Mouse (Mus musculus) megakaryocyte-erythroid progenitor cell, adult 5-6 weeks (primary cell): ENCODE measurements around the gene Olfr385. TPM values are rescaled to one million over a fixed set of nuclear protein-coding genes. Genes with fewer than 3 reads are reported as not detected.
"Not testable (repeated sequence)": the region's sequence is repeated elsewhere in the genome, so short reads cannot be mapped to it uniquely, and the experiment has no call there.

ENCODE experiments used
- ATAC-seq: replicated peaks from 2 replicates; pipeline ENCODE4 v1.8.0; 2016; ENCODE audit warnings: mild to moderate bottlenecking, inconsistent platforms; ENCODE audit not compliant: severe bottlenecking, poor library complexity, low FRiP score, low TSS enrichment
- total RNA-seq, 2 experiments: library from RNA; stranded (forward) in 1 of 2; stranded (reverse) in 1 of 2; fragments of 200-1000, 215-1000 nt in 1 of 2; fragments of >200 nt in 1 of 2; fragmentation: Nextera tagmentation in 1 of 2; gene quantifications; 2 replicates each; pipeline ENCODE4 v1.2.3; 2014 to 2017

Olfr385 gene
- total RNA-seq (2014; fragmentation: Nextera tagmentation) (not detected in 2 replicates), total RNA-seq (2017) (not detected in 2 replicates)

DNA sequence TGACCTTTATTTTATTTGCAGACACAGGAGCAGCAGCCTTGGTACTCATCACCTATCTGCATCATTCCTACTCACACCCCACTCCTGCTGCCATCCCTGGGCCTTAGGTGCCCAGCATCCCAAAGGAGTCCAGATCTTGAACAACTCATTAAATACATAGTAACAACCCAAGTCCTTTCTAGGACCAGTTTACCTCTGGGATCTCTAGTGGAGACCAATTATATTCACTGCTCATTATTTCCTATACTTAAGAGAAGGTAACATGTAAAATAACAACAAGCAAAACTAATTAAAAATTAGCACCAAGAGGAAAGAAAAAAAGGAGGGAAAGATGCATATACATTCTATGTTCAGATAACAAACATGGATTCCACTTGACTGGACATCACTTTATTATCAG, at the start of gene Olfr385:
Gene Olfr385 (minus strand): TSS at position 101 of the 400 bp plus-strand sequence.
- ATAC-seq, result no peak

GRCm38 (mm10) chr11:73598294-73598693, 5.5 kb upstream of the Olfr385 start, which contains the start of gene Olfr384:
TSS of gene Olfr384 (plus strand) at chr11:73598594.
- no peak for ATAC-seq

- ATAC-seq, result not testable (repeated sequence)
These were observed 9.6 kb downstream of the Olfr385 start for GRCm38 (mm10) chr11:73583188-73583587.

DNA sequence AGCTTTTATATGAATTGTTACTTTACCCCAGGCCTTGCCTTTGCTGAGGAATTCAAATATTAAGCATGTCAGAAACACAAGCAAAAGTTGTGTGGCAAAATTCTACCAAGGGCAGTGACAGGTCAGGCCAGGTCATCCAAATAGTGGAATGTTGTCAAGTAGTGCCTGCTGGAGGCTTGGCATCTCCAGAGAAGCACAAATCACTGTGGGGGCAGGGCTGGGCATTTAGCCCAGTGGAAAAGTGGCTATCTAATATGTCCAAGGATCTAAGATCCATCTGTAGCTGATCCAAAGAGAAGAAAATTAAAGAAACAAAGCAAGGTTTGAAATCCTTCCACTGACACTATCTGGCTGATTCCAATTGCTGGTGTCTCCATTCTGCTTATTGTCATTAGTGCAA, 12.9 kb downstream of the Olfr385 start:
- ATAC-seq, result no peak

Other genes starting within 250 kb of the Olfr385 start
- not detected in 2 replicates for gene Olfr20, start 242.2 kb downstream of the Olfr385 start, total RNA-seq (2014; fragmentation: Nextera tagmentation)
- not detected in 2 replicates for gene Olfr20, start 242.2 kb downstream of the Olfr385 start, total RNA-seq (2017)
- not detected in 2 replicates for gene Olfr376, start 221.8 kb downstream of the Olfr385 start, total RNA-seq (2014; fragmentation: Nextera tagmentation)
- not detected in 2 replicates for gene Olfr376, start 221.8 kb downstream of the Olfr385 start, total RNA-seq (2017)
- gene Olfr1, start 193.4 kb downstream of the Olfr385 start, total RNA-seq (2014; fragmentation: Nextera tagmentation), result not detected in 2 replicates
- not detected in 2 replicates for gene Olfr1, start 193.4 kb downstream of the Olfr385 start, total RNA-seq (2017)
- not detected in 2 replicates for gene Olfr378, start 164.5 kb downstream of the Olfr385 start, total RNA-seq (2014; fragmentation: Nextera tagmentation)
- gene Olfr378, start 164.5 kb downstream of the Olfr385 start, total RNA-seq (2017), result not detected in 2 replicates
- not detected in 2 replicates for gene Olfr380, start 135.5 kb downstream of the Olfr385 start, total RNA-seq (2014; fragmentation: Nextera tagmentation)
- gene Olfr380, start 135.5 kb downstream of the Olfr385 start, total RNA-seq (2017), result not detected in 2 replicates
- not detected in 2 replicates for gene Olfr381, start 101.4 kb downstream of the Olfr385 start, total RNA-seq (2014; fragmentation: Nextera tagmentation)
- gene Olfr381, start 101.4 kb downstream of the Olfr385 start, total RNA-seq (2017), result not detected in 2 replicates
- gene Olfr382, start 75.8 kb downstream of the Olfr385 start, total RNA-seq (2014; fragmentation: Nextera tagmentation), result not detected in 2 replicates
- gene Olfr382, start 75.8 kb downstream of the Olfr385 start, total RNA-seq (2017), result not detected in 2 replicates
- not detected in 2 replicates for gene Olfr384, start 5.6 kb upstream of the Olfr385 start, total RNA-seq (2014; fragmentation: Nextera tagmentation)
- gene Olfr384, start 5.6 kb upstream of the Olfr385 start, total RNA-seq (2017), result not detected in 2 replicates
- not detected in 2 replicates for gene Zfp735, start 95.8 kb upstream of the Olfr385 start, total RNA-seq (2014; fragmentation: Nextera tagmentation)
- gene Zfp735, start 95.8 kb upstream of the Olfr385 start, total RNA-seq (2017), result not detected in 2 replicates
- not detected in 2 replicates for gene Olfr389, start 187.7 kb upstream of the Olfr385 start, total RNA-seq (2014; fragmentation: Nextera tagmentation)
- gene Olfr389, start 187.7 kb upstream of the Olfr385 start, total RNA-seq (2017), result not detected in 2 replicates
- gene Olfr390, start 190.0 kb upstream of the Olfr385 start, total RNA-seq (2014; fragmentation: Nextera tagmentation), result not detected in 2 replicates
- not detected in 2 replicates for gene Olfr390, start 190.0 kb upstream of the Olfr385 start, total RNA-seq (2017)
- not detected in 2 replicates for gene Olfr391-ps, start 210.0 kb upstream of the Olfr385 start, total RNA-seq (2014; fragmentation: Nextera tagmentation)
- not detected in 2 replicates for gene Olfr391-ps, start 210.0 kb upstream of the Olfr385 start, total RNA-seq (2017)
- gene Olfr392, start 224.0 kb upstream of the Olfr385 start, total RNA-seq (2014; fragmentation: Nextera tagmentation), result not detected in 2 replicates
- not detected in 2 replicates for gene Olfr392, start 224.0 kb upstream of the Olfr385 start, total RNA-seq (2017)